In the genomic region with DNA sequence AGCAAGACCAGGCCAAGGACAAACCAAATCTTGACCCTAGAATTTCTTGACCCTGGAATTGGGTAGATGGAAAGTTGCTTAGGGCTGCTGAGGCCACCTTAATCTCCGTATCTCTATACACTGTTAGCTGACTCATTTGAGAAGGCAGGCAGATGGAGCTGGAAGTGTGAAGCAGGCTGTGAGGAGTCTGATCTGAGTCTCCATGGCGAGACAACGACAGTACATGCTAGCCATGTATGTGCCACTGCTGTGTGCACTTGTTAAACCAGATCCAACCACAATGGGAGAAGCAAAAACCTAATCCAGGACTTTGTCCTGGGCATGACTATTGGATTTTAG, we compare ENCODE assay signal across 13 mouse cellular contexts. TPM values are rescaled to one million over a fixed set of nuclear protein-coding genes. Genes with fewer than 3 reads are reported as not detected.
DNase-seq lines count a peak whose midpoint lies in the region; ATAC-seq and TF ChIP-seq lines count a peak whose summit lies in the region.
"Had no signal": no experiment of that assay in that cellular context is flagged by ENCODE, and none has a peak within 500 bp of the region (broad histone marks: within the 10 kb centered on the region; RNA-seq: fewer than 3 reads in every experiment).

No protein-coding gene starts in this region.

- H3K9ac ChIP-seq in forebrain, embryonic 13.5 days = no peak overlapping the region
- no peak overlapping the region for H3K9ac ChIP-seq in hindbrain, embryonic 16.5 days (ENCODE audit: low read depth, low read length)
- H3K9ac ChIP-seq in midbrain, postnatal 0 days (replicated peaks; ENCODE audit: low read length, poor library complexity, severe bottlenecking) = no peak overlapping the region
- H3K9ac ChIP-seq: limb, embryonic 13.5 days had no signal

- peak; percentile 71 for ATAC-seq in forebrain, embryonic 13.5 days
- ATAC-seq in hindbrain, embryonic 16.5 days = peak; percentile 60; the same call in 1 of the 2 replicates
- ATAC-seq in midbrain, postnatal 0 days (ENCODE audit: low FRiP score) = peak; percentile 17; the same call in 1 of the 2 replicates
- ATAC-seq: activated CD4-positive, CD25-positive, alpha-beta regulatory T cell, adult 4 months had no signal

- H3K27ac ChIP-seq in kidney, adult 2 months (ENCODE audit: insufficient read depth, low read depth, low read length) = peak overlapping the region; percentile 56
- peak overlapping the region; percentile 81 for H3K27ac ChIP-seq in forebrain, embryonic 13.5 days
- peak overlapping the region; percentile 69 for H3K27ac ChIP-seq in hindbrain, embryonic 16.5 days (ENCODE audit: low read depth, low read length)
- peak overlapping the region; percentile 68 for H3K27ac ChIP-seq in midbrain, postnatal 0 days (ENCODE audit: low read depth, low read length)
- H3K27ac ChIP-seq: kidney, postnatal 0 days had no signal

- 73% methylated on average over 3 of the region's 3 CpGs for WGBS in kidney, adult 2 months
- WGBS in forebrain, embryonic 13.5 days = 80% methylated on average over 3 of the region's 3 CpGs
- 76% methylated on average over 3 of the region's 3 CpGs for WGBS in hindbrain, embryonic 16.5 days
- 66% methylated on average over 3 of the region's 3 CpGs for WGBS in midbrain, postnatal 0 days

- H3K4me1 ChIP-seq in kidney, adult 2 months (ENCODE audit: control insufficient read depth, insufficient read depth, low read length) = peaks cover 37% of the 10 kb centered on the region
- peaks cover 22% of the 10 kb centered on the region for H3K4me1 ChIP-seq in forebrain, embryonic 13.5 days
- peaks cover 18% of the 10 kb centered on the region for H3K4me1 ChIP-seq in hindbrain, embryonic 16.5 days (ENCODE audit: control insufficient read depth, insufficient read depth, low read depth, low read length)
- peaks cover 9% of the 10 kb centered on the region; the same call in 1 of the 2 replicates for H3K4me1 ChIP-seq in midbrain, postnatal 0 days (ENCODE audit: insufficient read depth, low read length)

- peak overlapping the region; percentile 7; the same call in 1 of the 2 replicates for H3K4me2 ChIP-seq in forebrain, embryonic 13.5 days
- H3K4me2 ChIP-seq in hindbrain, embryonic 16.5 days (ENCODE audit: low read length) = no peak overlapping the region
- no peak overlapping the region for H3K4me2 ChIP-seq in midbrain, postnatal 0 days (ENCODE audit: low read depth, low read length, poor library complexity, severe bottlenecking)

- TF ChIP-seq POLR2A in kidney, adult 2 months (IDR thresholded peaks at IDR 0.05; ENCODE audit: low read depth, low read length) = no peak

- no peak overlapping the region for H3K4me3 ChIP-seq in kidney, adult 2 months (ENCODE audit: insufficient read depth, low read depth, low read length)
- no peak overlapping the region for H3K4me3 ChIP-seq in forebrain, embryonic 13.5 days
- no peak overlapping the region for H3K4me3 ChIP-seq in hindbrain, embryonic 16.5 days (ENCODE audit: low read length)
- no peak overlapping the region for H3K4me3 ChIP-seq in midbrain, postnatal 0 days (ENCODE audit: low read depth, low read length)
- H3K4me3 ChIP-seq: limb, embryonic 13.5 days had no signal

- H3K36me3 ChIP-seq in kidney, adult 2 months (ENCODE audit: control insufficient read depth, insufficient read depth, low read length) = no peaks in the 10 kb centered on the region
- no peaks in the 10 kb centered on the region for H3K36me3 ChIP-seq in forebrain, embryonic 13.5 days (ENCODE audit: poor library complexity, severe bottlenecking)
- no peaks in the 10 kb centered on the region for H3K36me3 ChIP-seq in hindbrain, embryonic 16.5 days (ENCODE audit: control insufficient read depth, insufficient read depth, low read length)
- H3K36me3 ChIP-seq in midbrain, postnatal 0 days (ENCODE audit: insufficient read depth, low read length) = no peaks in the 10 kb centered on the region
- H3K36me3 ChIP-seq: limb, embryonic 13.5 days had no signal

- no peaks in the 10 kb centered on the region for H3K27me3 ChIP-seq in kidney, adult 2 months (replicated peaks; ENCODE audit: control insufficient read depth, insufficient read depth, low read length)
- no peaks in the 10 kb centered on the region for H3K27me3 ChIP-seq in forebrain, embryonic 13.5 days
- no peaks in the 10 kb centered on the region for H3K27me3 ChIP-seq in hindbrain, embryonic 16.5 days (replicated peaks; ENCODE audit: control insufficient read depth, insufficient read depth, low read length)
- no peaks in the 10 kb centered on the region for H3K27me3 ChIP-seq in midbrain, postnatal 0 days (ENCODE audit: insufficient read depth, low read length)
- H3K27me3 ChIP-seq: limb, embryonic 13.5 days had no signal

- H3K9me3 ChIP-seq in forebrain, embryonic 13.5 days (replicated peaks) = no peaks in the 10 kb centered on the region
- H3K9me3 ChIP-seq in hindbrain, embryonic 16.5 days (ENCODE audit: control insufficient read depth, low read length) = no peaks in the 10 kb centered on the region
- no peaks in the 10 kb centered on the region for H3K9me3 ChIP-seq in midbrain, postnatal 0 days (ENCODE audit: low read length)
- H3K9me3 ChIP-seq: limb, embryonic 13.5 days had no signal

- TF ChIP-seq CTCF in kidney, adult 2 months (conservative IDR thresholded peaks at IDR 0.05; ENCODE audit: insufficient read depth, insufficient read length, low read depth, low read length) = no peak
- no peak for TF ChIP-seq CTCF in midbrain, postnatal 0 days (IDR thresholded peaks at IDR 0.05)

- DNase-seq in kidney, adult 2 months = no peak
- DNase-seq in kidney, adult 11 months = no peak
- peak; percentile 21 for DNase-seq in midbrain, postnatal 0 days (ENCODE audit: low spot score)
- DNase-seq in urinary bladder, postnatal 4 days (ENCODE audit: low spot score in 2 of 2) = no peak
- DNase-seq in B cell, adult 2 months = no peak
- DNase-seq: gastrocnemius, postnatal 14 days; lung, postnatal 14 days; spleen, adult 18-20 months had no signal

RNA-seq across cellular contexts. Expression of gene Abtb2, which starts 26.4 kb away (rescaled TPM):
- 11.6 and 12.0 TPM in 2 replicates for polyA plus RNA-seq in kidney, adult 2 months (2012; rRNA removed)
- 6.9 and 8.3 TPM in 2 replicates for polyA plus RNA-seq in forebrain, embryonic 13.5 days (2015; fragmentation: Nextera tagmentation; extraction: Ambion mirVana)
- polyA plus RNA-seq in hindbrain, embryonic 16.5 days (2015; fragmentation: Nextera tagmentation; extraction: Ambion mirVana) = 10.0 and 13.0 TPM in 2 replicates
- 21.8 and 22.0 TPM in 2 replicates for total RNA-seq in midbrain, postnatal 0 days (2014; rRNA removed)
- polyA plus RNA-seq in midbrain, postnatal 0 days (2015; fragmentation: Nextera tagmentation; extraction: Ambion mirVana) = 7.4 and 7.6 TPM in 2 replicates

Comparison
In these comparisons a context has a peak if more than half of its experiments do, and no peak if none do; other contexts are left out.
1. ATAC-seq: peak in every context shown above with its lines; median percentile 71 in forebrain, embryonic 13.5 days; 60 in hindbrain, embryonic 16.5 days; 17 in midbrain, postnatal 0 days.